Mouse (Mus musculus) G1E (cell line): ENCODE data around the gene Casp7.

Experiments
- CTCF ChIP-seq: IDR thresholded peaks from 2 replicates; pipeline ENCODE4 v1.5.1; 2012; ENCODE audit warnings: low read depth, low read length, inconsistent platforms, mixed read lengths
- GATA1 ChIP-seq: IDR thresholded peaks from 2 replicates; pipeline ENCODE4 v1.6.1; 2012; ENCODE audit warnings: borderline replicate concordance, low read length, inconsistent platforms, mixed read lengths
- TAL1 ChIP-seq: conservative IDR thresholded peaks from 2 replicates; pipeline ENCODE4 v1.6.1; 2012; ENCODE audit warnings: low read depth, low read length, inconsistent platforms, mixed read lengths

DNA sequence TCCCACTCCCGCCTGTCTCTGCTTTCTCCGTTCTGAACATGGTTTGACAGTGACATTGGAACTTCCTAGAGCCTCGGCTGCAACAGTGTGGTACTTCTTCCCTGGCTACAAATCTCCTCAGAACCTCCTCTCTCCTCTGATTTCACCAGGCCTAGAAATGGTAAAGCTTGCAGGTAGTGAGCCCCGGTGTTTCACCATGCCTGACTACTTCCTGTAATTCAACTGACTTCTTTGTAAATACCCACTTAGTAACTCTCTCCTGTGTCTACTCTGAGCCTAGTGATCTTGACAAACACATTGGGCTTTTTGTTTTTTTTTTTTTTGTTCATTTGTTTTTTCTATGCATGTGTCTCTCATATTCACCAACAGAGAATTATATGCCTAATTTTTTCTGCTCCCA is 57.9 kb downstream of the Casp7 start:
- TF ChIP-seq CTCF (no peak), GATA1 (no peak), TAL1 (no peak)
